Mouse (Mus musculus) adrenal gland, postnatal 14 days (tissue): ENCODE measurements at regions not wholly inside any gene's neighbourhood (a gene's known extent, or its start where the extent isn't known, plus 50 kb on each side); places are given as distances from the start of the nearest gene placed in this dataset.

Experiments
- DNase-seq: peaks from one replicate; pipeline ENCODE4 v3.0.0; 2021; ENCODE audit warnings: mixed read lengths

- DNase-seq: no peak
Measured at GRCm38 (mm10) chr14:31945125-31945524, 83.7 kb upstream of the Galnt15 start.

- no peak for DNase-seq
Measured at GRCm38 (mm10) chr14:31946032-31946431, 82.8 kb upstream of the Galnt15 start.

- DNase-seq: peak; percentile 52
Measured at GRCm38 (mm10) chr14:31947246-31947645, 81.5 kb upstream of the Galnt15 start.

GRCm38 (mm10) chr14:31951894-31952293 lies 76.9 kb upstream of the Galnt15 start:
- DNase-seq: no peak

GRCm38 (mm10) chr14:31953783-31954182 lies 75.0 kb upstream of the Galnt15 start:
- no peak for DNase-seq

GRCm38 (mm10) chr14:31954945-31955344 lies 73.8 kb upstream of the Galnt15 start:
- peak; percentile 88 for DNase-seq

GRCm38 (mm10) chr14:31957211-31957638 lies 71.6 kb upstream of the Galnt15 start:
- DNase-seq: peak; percentile 32

- DNase-seq: no peak
Measured at GRCm38 (mm10) chr14:31960201-31960854, 68.5 kb upstream of the Galnt15 start.

GRCm38 (mm10) chr14:31961442-31961841 lies 67.3 kb upstream of the Galnt15 start:
- DNase-seq: no peak

GRCm38 (mm10) chr14:31963131-31963911 lies 65.5 kb upstream of the Galnt15 start:
- peak; percentile 27 for DNase-seq

GRCm38 (mm10) chr14:31964076-31964475 lies 64.7 kb upstream of the Galnt15 start:
- DNase-seq: no peak

- no peak for DNase-seq
Measured at GRCm38 (mm10) chr14:31964831-31965230, 64.0 kb upstream of the Galnt15 start.

- DNase-seq: no peak
Measured at GRCm38 (mm10) chr14:31969531-31969930, 59.3 kb upstream of the Galnt15 start.

- no peak for DNase-seq
Measured at GRCm38 (mm10) chr14:31970245-31970830, 58.5 kb upstream of the Galnt15 start.

- DNase-seq: no peak
Measured at GRCm38 (mm10) chr14:31970851-31971250, 57.9 kb upstream of the Galnt15 start.

- no peak for DNase-seq
Measured at GRCm38 (mm10) chr14:31973702-31974101, 55.1 kb upstream of the Galnt15 start.

GRCm38 (mm10) chr14:31978196-31978595 lies 50.6 kb upstream of the Galnt15 start:
- no peak for DNase-seq

- DNase-seq: no peak
Measured at GRCm38 (mm10) chr14:31978690-31979089, 50.1 kb upstream of the Galnt15 start.
